Mouse (Mus musculus): ENCODE data around the gene Cgrrf1. TPM values are rescaled to one million over a fixed set of nuclear protein-coding genes. Genes with fewer than 3 reads are reported as not detected.
A peak's percentile ranks its signal among the peaks of the same experiment; 100 is the strongest.

Gene Cgrrf1
- polyA plus RNA-seq, 1 experiment from 2014 or later = 24.4 TPM

DNA sequence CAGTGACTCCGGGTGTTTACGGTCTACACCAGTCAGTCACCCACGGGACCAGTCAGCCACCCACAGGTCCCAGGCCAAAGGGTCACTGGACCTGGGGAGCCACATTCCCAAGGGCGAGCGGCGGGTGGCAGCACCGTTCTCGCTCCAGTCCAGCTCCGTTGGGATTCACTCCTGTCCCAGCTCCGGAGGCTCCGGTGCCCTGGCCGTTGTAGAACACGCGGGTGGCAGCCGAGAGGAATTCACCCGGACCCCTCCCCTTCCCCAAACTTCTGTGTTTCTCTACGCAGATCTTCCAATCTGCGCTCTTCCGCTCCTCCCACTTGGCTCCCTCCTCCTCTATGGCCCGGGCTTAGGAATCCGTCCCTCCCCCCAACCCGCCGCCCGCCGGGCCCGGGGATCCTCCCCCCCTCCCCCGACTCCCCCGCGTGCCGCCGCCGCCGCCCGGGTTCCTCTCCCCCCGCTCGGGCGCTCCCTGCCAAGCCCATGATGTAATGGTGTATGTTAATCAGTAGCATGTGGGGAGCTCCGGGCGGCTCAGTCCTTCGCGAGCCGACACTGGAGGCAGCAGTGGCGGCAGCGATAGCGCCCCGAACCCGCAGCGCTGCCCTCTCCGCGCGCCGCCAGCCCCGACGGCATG lies 50.6 kb downstream of the Cgrrf1 start, which contains the start of gene Samd4:
Gene Samd4, plus strand, starts transcription at position 424 of the 637 bp plus-strand sequence.
- ATAC-seq (replicated peaks; ENCODE audit: low FRiP score) (peak; percentile 66), DNase-seq (ENCODE audit: low spot score) (peak; percentile 67)
- H3K4me1 ChIP-seq (replicated peaks; ENCODE audit: control insufficient read depth, insufficient read depth, low read length) = peaks cover 10% of the 10 kb centered on the region
- peak within 1 kb of the TSS; percentile 16; the same call in 1 of the 2 replicates for H3K27ac ChIP-seq (ENCODE audit: low read depth, low read length)
- peak within 1 kb of the TSS; percentile 50 for H3K9ac ChIP-seq (ENCODE audit: low read depth, low read length)
- no peaks in the 10 kb centered on the region for H3K36me3 ChIP-seq (ENCODE audit: control insufficient read depth, insufficient read depth, low read length)
- H3K4me2 ChIP-seq = peak within 1 kb of the TSS; percentile 80
- WGBS = 2% methylated on average over 51 of the region's 54 CpGs
- H3K4me3 ChIP-seq (ENCODE audit: low read depth, low read length) = peak within 1 kb of the TSS; percentile 54
- peaks cover 55% of the 10 kb centered on the region for H3K27me3 ChIP-seq (replicated peaks; ENCODE audit: control insufficient read depth, insufficient read depth, low read length)
- no peaks in the 10 kb centered on the region for H3K9me3 ChIP-seq (ENCODE audit: control insufficient read depth, low read length)

DNA sequence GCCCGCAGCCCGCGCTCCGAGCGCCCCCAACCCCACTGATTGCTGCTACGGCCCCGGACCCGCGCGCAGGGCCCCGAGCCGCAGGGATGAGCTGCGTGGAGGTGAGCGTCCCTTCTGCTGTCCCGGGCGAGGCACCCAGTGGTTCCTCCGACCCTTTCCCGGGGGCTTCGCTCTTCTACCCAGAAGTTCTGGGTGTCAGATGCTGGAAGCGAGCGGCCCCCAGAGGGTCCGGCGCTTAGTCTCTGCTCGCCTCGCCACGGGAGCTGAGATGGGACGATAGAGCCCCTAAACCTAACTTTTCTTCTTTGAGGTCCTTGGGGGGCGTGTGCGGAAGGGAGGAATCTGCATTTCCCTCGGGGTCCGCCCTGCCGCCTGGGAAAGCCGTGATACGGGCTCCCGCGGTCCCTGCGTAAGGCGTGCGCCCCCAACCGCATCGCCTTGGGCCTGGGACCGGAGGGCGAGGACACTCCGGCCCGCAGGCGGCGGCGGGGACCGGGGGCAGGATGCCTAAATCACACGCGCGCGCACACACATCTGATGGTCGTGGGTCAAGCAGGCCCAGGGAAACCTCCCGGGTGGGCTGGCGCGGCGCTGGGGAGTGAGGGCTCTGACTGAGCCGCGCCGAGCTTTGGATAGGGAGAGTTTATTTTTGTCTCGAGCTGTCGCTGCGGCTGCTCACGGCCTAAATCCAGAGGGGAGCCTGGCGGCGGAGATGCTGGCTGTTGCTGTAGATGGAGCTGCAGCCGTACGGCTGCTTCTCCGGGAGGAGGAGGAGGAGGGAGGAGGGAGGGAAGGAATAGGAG lies 51.3 kb downstream of the Cgrrf1 start:
- WGBS = under 1% methylated on average over 65 of the region's 70 CpGs
- Histone ChIP-seq H3K4me3 (ENCODE audit: low read depth, low read length) (peak overlapping the region; percentile 54), H3K9ac (ENCODE audit: low read depth, low read length) (peak overlapping the region; percentile 50), H3K4me1 (replicated peaks; ENCODE audit: control insufficient read depth, insufficient read depth, low read length) (peaks cover 10% of the 10 kb centered on the region), H3K27me3 (replicated peaks; ENCODE audit: control insufficient read depth, insufficient read depth, low read length) (peaks cover 55% of the 10 kb centered on the region), H3K36me3 (ENCODE audit: control insufficient read depth, insufficient read depth, low read length) (no peaks in the 10 kb centered on the region), H3K27ac (ENCODE audit: low read depth, low read length) (peak overlapping the region; percentile 16; the same call in 1 of the 2 replicates), H3K9me3 (ENCODE audit: control insufficient read depth, low read length) (no peaks in the 10 kb centered on the region), H3K4me2 (peak overlapping the region; percentile 80)
- peak; percentile 25; the same call in 1 of the 2 replicates for ATAC-seq (replicated peaks; ENCODE audit: low FRiP score)
- peak; percentile 58 for DNase-seq (ENCODE audit: low spot score)

DNA sequence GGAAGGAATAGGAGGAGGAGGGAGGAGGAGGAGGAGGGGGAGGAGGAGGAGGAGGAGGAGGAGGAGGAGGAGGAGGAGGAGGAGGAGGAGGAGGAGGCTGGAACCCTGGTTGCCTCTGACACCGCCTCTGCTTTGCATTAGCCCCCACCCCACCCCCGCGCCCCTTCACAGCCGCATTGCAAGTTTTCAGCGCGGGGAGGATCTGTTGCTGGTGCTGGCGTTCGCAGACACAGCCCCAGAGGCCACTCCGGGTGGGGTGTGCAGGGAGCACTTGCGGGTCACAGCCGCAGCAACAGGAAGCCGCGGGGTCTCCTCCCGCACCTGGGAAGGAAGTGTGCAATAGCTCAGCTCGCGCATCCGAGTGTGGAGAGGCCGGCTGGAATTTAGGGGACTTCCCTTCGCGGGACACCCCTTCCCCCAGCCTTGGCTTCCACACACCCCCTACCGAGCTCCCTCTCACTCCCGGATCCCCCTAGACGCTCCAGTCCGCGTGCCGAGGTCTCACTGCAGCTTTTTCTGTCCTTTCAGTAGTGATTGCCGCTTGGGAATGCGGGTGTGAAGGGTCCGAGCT lies 52.0 kb downstream of the Cgrrf1 start:
- no peak for ATAC-seq (replicated peaks; ENCODE audit: low FRiP score)
- Histone ChIP-seq H3K9ac (ENCODE audit: low read depth, low read length) (peak overlapping the region; percentile 16; the same call in 1 of the 2 replicates), H3K9me3 (ENCODE audit: control insufficient read depth, low read length) (no peaks in the 10 kb centered on the region), H3K27ac (ENCODE audit: low read depth, low read length) (peak overlapping the region; percentile 16), H3K27me3 (replicated peaks; ENCODE audit: control insufficient read depth, insufficient read depth, low read length) (peaks cover 55% of the 10 kb centered on the region), H3K36me3 (ENCODE audit: control insufficient read depth, insufficient read depth, low read length) (no peaks in the 10 kb centered on the region), H3K4me1 (replicated peaks; ENCODE audit: control insufficient read depth, insufficient read depth, low read length) (peaks cover 10% of the 10 kb centered on the region), H3K4me2 (peak overlapping the region; percentile 80), H3K4me3 (ENCODE audit: low read depth, low read length) (peak overlapping the region; percentile 54)
- peak; percentile 52 for DNase-seq (ENCODE audit: low spot score)
- WGBS = under 1% methylated on average over 29 of the region's 29 CpGs

DNA sequence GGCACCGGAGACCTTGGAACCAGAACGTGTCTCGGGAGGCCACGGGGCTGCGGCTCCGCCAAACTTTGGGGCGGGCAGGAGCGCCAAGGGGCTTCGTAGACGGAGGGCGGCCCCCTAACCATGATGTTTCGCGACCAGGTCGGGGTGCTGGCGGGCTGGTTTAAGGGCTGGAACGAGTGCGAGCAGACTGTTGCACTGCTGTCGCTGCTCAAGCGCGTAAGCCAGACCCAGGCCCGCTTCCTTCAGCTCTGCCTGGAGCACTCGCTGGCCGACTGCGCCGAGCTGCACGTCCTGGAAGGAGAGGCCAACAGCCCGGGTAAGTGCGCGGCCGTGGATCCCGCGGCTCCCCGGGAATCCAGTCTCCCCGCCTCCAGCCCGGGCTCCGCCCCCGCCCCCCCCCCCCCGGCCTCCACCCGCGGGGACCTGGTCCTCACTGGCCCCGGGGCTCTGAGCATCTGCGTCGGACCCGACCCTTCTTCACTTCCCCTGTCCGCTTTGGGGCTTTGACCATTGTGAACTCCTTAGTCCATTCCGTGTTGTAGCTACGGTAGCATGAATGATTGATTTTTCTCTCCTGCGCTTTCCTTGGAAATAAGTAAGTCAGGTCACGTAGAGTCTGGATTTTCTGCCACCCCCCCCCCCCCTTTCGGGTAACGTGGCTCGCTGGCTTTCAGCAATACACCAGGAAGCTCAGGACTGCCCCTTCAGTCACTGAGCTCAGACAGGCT lies 52.9 kb downstream of the Cgrrf1 start:
- H3K27me3 ChIP-seq (replicated peaks; ENCODE audit: control insufficient read depth, insufficient read depth, low read length) = peaks cover 55% of the 10 kb centered on the region

DNA sequence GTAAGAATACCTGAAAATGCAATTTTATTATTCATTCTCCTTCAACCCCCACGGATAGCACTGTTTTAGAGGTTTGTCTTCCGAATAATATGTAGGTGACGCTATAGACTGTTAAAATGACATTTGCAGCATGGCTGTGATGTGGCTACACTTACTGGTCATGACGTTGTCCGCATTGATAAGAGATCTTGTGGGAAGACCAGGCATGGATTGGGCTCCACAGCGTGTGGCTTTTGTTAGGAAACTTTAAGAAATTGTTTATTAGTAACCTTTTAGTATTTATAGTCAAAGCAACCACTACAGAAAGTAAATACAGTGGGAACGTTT lies 53.5 kb downstream of the Cgrrf1 start:
- Histone ChIP-seq H3K36me3 (ENCODE audit: control insufficient read depth, insufficient read depth, low read length) (no peaks in the 10 kb centered on the region), H3K27me3 (replicated peaks; ENCODE audit: control insufficient read depth, insufficient read depth, low read length) (peaks cover 55% of the 10 kb centered on the region), H3K27ac (ENCODE audit: low read depth, low read length) (no peak overlapping the region), H3K4me3 (ENCODE audit: low read depth, low read length) (peak overlapping the region; percentile 54), H3K9me3 (ENCODE audit: control insufficient read depth, low read length) (no peaks in the 10 kb centered on the region), H3K4me2 (peak overlapping the region; percentile 80), H3K4me1 (replicated peaks; ENCODE audit: control insufficient read depth, insufficient read depth, low read length) (peaks cover 10% of the 10 kb centered on the region), H3K9ac (ENCODE audit: low read depth, low read length) (no peak overlapping the region)
- ATAC-seq (replicated peaks; ENCODE audit: low FRiP score) (no peak), DNase-seq (ENCODE audit: low spot score) (no peak)
- WGBS = 3% methylated on average over 7 of the region's 7 CpGs

More for the DNA sequence above, 52.9 kb downstream of the Cgrrf1 start:
- peak overlapping the region; percentile 80 for H3K4me2 ChIP-seq
- ATAC-seq (replicated peaks; ENCODE audit: low FRiP score) (peak; percentile 29; the same call in 1 of the 2 replicates), DNase-seq (ENCODE audit: low spot score) (peak; percentile 64)
- H3K4me3 ChIP-seq (ENCODE audit: low read depth, low read length) = peak overlapping the region; percentile 54
- peak overlapping the region; percentile 35; the same call in 1 of the 2 replicates for H3K9ac ChIP-seq (ENCODE audit: low read depth, low read length)
- under 1% methylated on average over 47 of the region's 52 CpGs for WGBS
- H3K9me3 ChIP-seq (ENCODE audit: control insufficient read depth, low read length) = no peaks in the 10 kb centered on the region
- H3K36me3 ChIP-seq (ENCODE audit: control insufficient read depth, insufficient read depth, low read length) = no peaks in the 10 kb centered on the region
- H3K4me1 ChIP-seq (replicated peaks; ENCODE audit: control insufficient read depth, insufficient read depth, low read length) = peaks cover 10% of the 10 kb centered on the region
- H3K27ac ChIP-seq (ENCODE audit: low read depth, low read length) = peak overlapping the region; percentile 16; the same call in 1 of the 2 replicates

DNA sequence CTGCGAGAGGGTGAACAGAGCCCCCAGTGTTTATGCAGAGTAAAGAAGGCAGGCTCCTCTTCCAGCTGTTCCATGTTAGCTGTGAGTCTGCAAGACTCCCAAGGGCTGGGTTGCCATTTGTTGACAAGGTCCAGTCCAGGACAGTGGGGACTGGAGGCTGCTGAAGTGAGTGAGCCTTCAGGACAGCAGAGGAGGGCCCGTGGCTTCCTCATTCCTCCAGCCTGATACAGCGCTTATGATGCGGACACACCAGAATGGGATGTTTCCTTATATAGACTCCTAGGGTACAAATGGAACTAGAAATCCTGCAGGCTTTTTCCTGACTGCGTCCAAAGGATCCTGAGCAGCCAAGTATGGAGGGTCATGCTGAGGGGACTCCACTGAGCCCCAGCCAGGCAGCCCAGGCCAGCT lies 54.0 kb downstream of the Cgrrf1 start:
- Histone ChIP-seq H3K36me3 (ENCODE audit: control insufficient read depth, insufficient read depth, low read length) (no peaks in the 10 kb centered on the region), H3K9me3 (ENCODE audit: control insufficient read depth, low read length) (no peaks in the 10 kb centered on the region), H3K4me2 (peak overlapping the region; percentile 80), H3K27me3 (replicated peaks; ENCODE audit: control insufficient read depth, insufficient read depth, low read length) (peaks cover 55% of the 10 kb centered on the region), H3K4me1 (replicated peaks; ENCODE audit: control insufficient read depth, insufficient read depth, low read length) (peaks cover 10% of the 10 kb centered on the region), H3K9ac (ENCODE audit: low read depth, low read length) (no peak overlapping the region), H3K27ac (ENCODE audit: low read depth, low read length) (no peak overlapping the region), H3K4me3 (ENCODE audit: low read depth, low read length) (no peak overlapping the region; the same call in 1 of the 2 replicates)
- 27% methylated on average over 5 of the region's 5 CpGs for WGBS
- peak; percentile 35 for DNase-seq (ENCODE audit: low spot score)
- no peak for ATAC-seq (replicated peaks; ENCODE audit: low FRiP score)

DNA sequence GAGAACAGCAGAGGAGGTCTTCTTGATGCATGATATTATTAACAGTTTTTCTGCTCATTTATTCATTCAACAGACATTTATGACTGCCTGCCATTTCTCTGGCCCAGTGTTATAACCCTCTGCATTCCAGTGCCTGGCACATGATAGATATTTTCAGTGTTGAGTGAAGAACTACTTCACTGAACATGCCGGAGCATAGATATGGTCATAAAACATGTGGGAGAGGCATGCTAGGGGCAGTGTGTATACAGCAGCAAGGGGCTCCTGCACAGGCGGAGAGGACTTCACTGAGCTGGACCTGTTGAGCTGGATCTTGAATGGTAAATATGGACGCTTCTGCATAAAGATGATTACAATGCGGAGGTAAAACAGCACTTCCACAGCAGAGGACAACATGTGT lies 57.2 kb downstream of the Cgrrf1 start:
- Histone ChIP-seq H3K27ac (ENCODE audit: low read depth, low read length) (no peak overlapping the region), H3K4me2 (no peak overlapping the region), H3K4me1 (replicated peaks; ENCODE audit: control insufficient read depth, insufficient read depth, low read length) (peaks cover 6% of the 10 kb centered on the region; the same call in 1 of the 2 replicates)

DNA sequence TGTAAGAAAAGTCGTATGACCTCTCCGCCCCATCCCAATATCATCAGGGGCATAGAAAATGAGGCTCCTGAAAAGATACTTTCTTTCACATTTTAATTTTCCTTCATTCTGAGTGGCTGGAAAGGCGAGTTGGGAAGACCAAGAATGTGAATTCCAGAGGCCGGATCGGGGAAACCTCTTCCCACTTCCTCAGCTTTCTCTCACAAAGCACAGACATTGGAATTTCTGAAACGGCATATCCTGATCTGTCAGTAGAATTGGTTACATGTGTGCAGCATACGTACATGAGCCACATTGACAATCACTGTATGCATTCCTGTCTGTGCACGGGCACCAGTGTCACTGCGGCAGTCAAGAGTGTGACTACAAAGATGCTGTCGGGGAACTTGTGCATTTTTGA lies 62.0 kb downstream of the Cgrrf1 start:
- ATAC-seq (replicated peaks; ENCODE audit: low FRiP score) = no peak
- no peak overlapping the region for H3K9ac ChIP-seq (ENCODE audit: low read depth, low read length)
- H3K36me3 ChIP-seq (ENCODE audit: control insufficient read depth, insufficient read depth, low read length) = no peaks in the 10 kb centered on the region
- H3K27me3 ChIP-seq (replicated peaks; ENCODE audit: control insufficient read depth, insufficient read depth, low read length) = no peaks in the 10 kb centered on the region
- no peaks in the 10 kb centered on the region for H3K4me1 ChIP-seq (replicated peaks; ENCODE audit: control insufficient read depth, insufficient read depth, low read length)
- WGBS = 80% methylated on average over 10 of the region's 10 CpGs
- H3K27ac ChIP-seq (ENCODE audit: low read depth, low read length) = no peak overlapping the region
- no peak overlapping the region for H3K4me2 ChIP-seq
- DNase-seq (ENCODE audit: low spot score) = no peak
- no peaks in the 10 kb centered on the region for H3K9me3 ChIP-seq (ENCODE audit: control insufficient read depth, low read length)
- H3K4me3 ChIP-seq (ENCODE audit: low read depth, low read length) = no peak overlapping the region

More for the DNA sequence above, 57.2 kb downstream of the Cgrrf1 start:
- no peak for DNase-seq (ENCODE audit: low spot score)
- H3K27me3 ChIP-seq (replicated peaks; ENCODE audit: control insufficient read depth, insufficient read depth, low read length) = peaks cover 23% of the 10 kb centered on the region
- H3K9ac ChIP-seq (ENCODE audit: low read depth, low read length) = no peak overlapping the region
- H3K4me3 ChIP-seq (ENCODE audit: low read depth, low read length) = no peak overlapping the region
- no peaks in the 10 kb centered on the region for H3K9me3 ChIP-seq (ENCODE audit: control insufficient read depth, low read length)
- WGBS = 84% methylated on average over 4 of the region's 4 CpGs
- H3K36me3 ChIP-seq (ENCODE audit: control insufficient read depth, insufficient read depth, low read length) = no peaks in the 10 kb centered on the region
- ATAC-seq (replicated peaks; ENCODE audit: low FRiP score) = no peak

All from liver, embryonic 11.5 days (tissue).